Mouse (Mus musculus) intestine, embryonic 16.5 days (tissue): ENCODE results near the gene Sema6c. TPM values are rescaled to one million over a fixed set of nuclear protein-coding genes. Genes with fewer than 3 reads are reported as not detected.
A peak's percentile ranks its signal among the peaks of the same experiment; 100 is the strongest.

ENCODE experiments used
- ATAC-seq: fragments of 200-750 bp; cut with Nextera tagmentation; 2 replicates; pipeline ENCODE4 v1.8.0; 2017; ENCODE audit warnings: moderate TSS enrichment, moderate library complexity
- H3K27ac ChIP-seq: fragments of 300-500 bp; sonication (generic); 2 replicates; pipeline ENCODE4 v1.5.1; 2014; ENCODE audit warnings: mild to moderate bottlenecking, low read length
- H3K27me3 ChIP-seq: fragments of 300-500 bp; sonication (generic); replicated peaks from 2 replicates; pipeline ENCODE4 v1.6.1; 2014; ENCODE audit warnings: low read length, control low read depth, mixed read lengths; ENCODE audit not compliant: control insufficient read depth, insufficient read depth
- H3K36me3 ChIP-seq: fragments of 300-500 bp; sonication (generic); 2 replicates; pipeline ENCODE4 v1.6.1; 2014; ENCODE audit warnings: low read length, control low read depth; ENCODE audit not compliant: control insufficient read depth, insufficient read depth
- H3K4me1 ChIP-seq: fragments of 300-500 bp; sonication (generic); 2 replicates; pipeline ENCODE4 v1.6.1; 2014; ENCODE audit warnings: low read length, control low read depth, mixed read lengths; ENCODE audit not compliant: control insufficient read depth, insufficient read depth
- H3K4me2 ChIP-seq: fragments of 300-500 bp; sonication (generic); 2 replicates; pipeline ENCODE4 v1.6.1; 2014; ENCODE audit warnings: low read depth, low read length, control low read depth
- H3K4me3 ChIP-seq: fragments of 300-500 bp; sonication (generic); 2 replicates; pipeline ENCODE4 v1.5.1; 2014; ENCODE audit warnings: mild to moderate bottlenecking, low read length
- H3K9ac ChIP-seq: fragments of 300-500 bp; sonication (generic); 2 replicates; pipeline ENCODE4 v1.6.1; 2014; ENCODE audit warnings: low read depth, low read length
- H3K9me3 ChIP-seq: fragments of 300-500 bp; sonication (generic); 2 replicates; pipeline ENCODE4 v1.6.1; 2016; ENCODE audit warnings: low read length, control low read depth; ENCODE audit not compliant: control insufficient read depth
- WGBS: fragments of 180-500 bp; shearing (Covaris S2); extraction: QIAGEN DNeasy Blood & Tissue Kit; methylation state at CpG from one replicate; pipeline ENCODE4 v1.1.7; 2014; 5-methylcytosine and 5-hydroxymethylcytosine counted together
- polyA plus RNA-seq: library from polyadenylated mRNA; unstranded; fragments of >200 nt; fragmentation: Nextera tagmentation; extraction: Ambion mirVana; gene quantifications from 2 replicates; pipeline ENCODE4 v1.2.1, GENCODE M21; 2015

The Sema6c gene
- polyA plus RNA-seq: 1.1 and 2.3 TPM in 2 replicates

DNA sequence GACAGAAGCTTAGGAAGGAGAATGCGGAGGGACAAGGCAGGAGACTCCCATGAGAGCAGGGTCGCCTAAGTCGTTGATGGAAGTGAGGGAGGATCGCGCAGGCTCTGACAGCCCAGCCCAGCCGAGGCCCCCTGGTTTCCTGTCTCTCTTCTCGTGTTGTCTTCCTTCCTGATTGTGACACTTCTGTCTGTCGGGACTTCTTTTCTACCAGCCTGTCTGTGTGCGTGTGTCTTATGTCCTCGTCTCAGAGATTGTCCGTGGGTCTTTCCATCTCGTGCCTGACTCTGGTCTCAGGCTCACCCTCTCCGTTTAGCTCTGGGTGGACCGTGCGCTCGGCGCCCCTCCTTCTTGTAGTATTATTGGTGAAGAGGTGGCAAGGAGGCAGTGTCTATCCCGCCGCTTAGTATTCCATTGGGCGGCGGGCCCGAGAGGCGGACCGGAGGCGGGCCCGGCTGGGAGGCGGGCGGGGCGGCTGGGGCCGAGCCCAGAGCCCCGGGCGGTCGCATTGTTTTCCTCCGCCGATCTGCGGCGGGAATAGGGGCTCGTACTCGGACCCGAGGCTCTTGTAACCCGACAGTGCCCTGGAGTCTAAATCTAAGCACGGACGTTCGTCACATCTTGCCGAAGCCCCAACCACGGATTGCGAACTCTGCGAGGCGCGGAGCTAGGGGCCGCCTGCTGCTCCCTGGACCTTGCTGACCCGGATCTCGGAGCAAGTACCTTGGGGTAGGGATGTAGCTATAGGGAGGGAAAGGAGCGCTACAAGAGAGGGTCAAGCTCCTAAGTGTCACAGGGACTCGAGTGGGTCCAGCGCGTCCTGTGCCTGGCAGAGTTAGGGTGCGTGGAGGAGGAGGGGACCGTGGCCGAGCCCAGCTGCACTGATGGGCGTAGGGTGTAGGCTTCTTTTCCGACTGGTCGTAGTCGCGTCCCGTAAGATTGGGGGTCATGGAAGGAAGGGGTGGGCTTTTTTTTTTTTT lies at the start of gene Sema6c:
Gene Sema6c (plus strand): TSS at position 471 of the 977 bp plus-strand sequence.
- no peak within 1 kb of the TSS; the same call in 1 of the 2 replicates for H3K27ac ChIP-seq
- ATAC-seq: peak; percentile 99
- H3K4me2 ChIP-seq: peak within 1 kb of the TSS; percentile 90
- no peaks in the 10 kb centered on the region for H3K27me3 ChIP-seq
- H3K4me3 ChIP-seq: peak within 1 kb of the TSS; percentile 64
- H3K9me3 ChIP-seq: no peaks in the 10 kb centered on the region
- H3K36me3 ChIP-seq: no peaks in the 10 kb centered on the region
- peaks cover 28% of the 10 kb centered on the region for H3K4me1 ChIP-seq
- WGBS: under 1% methylated on average over 66 of the region's 66 CpGs
- peak within 1 kb of the TSS; percentile 66 for H3K9ac ChIP-seq

DNA sequence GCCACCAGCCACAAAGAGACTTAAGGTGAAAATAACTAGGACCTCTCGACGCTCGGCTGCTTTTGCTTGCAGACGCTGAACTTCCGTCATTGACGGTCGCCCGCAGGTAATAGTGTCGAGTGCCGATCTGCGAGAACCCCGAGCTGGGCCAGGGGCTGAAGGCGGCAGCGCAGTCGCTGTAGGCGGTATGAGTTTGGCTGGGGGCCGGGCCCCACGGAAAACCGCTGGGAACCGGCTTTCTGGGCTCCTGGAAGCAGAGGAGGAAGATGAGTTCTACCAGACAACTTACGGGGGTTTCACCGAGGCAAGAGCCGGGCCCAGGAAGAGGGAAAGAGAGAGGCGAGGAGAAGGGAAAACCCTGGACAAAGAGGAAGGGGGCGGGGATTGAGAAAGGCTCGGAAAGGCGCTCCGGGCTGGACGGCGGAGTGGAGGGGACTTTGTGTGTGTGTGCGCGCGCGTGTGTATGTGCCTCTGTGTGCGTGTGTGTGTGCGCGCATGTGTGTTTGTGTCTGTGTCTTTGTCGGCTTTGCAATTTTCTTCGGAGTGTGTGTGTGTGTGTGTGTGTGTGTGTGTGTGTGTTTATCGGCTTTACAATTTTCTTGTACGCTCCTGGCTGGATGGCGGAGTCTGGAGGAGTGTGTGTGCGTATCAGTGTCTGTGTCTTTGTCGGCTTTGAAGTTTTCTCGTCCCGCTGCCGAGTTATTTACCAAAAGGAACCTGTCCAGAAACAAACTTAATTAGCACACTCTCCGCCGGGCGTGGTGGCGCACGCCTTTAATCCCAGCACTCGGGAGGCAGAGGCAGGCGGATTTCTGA lies 49.1 kb upstream of the Sema6c start, which contains the start of gene Vps72:
Gene Vps72 (plus strand): TSS at position 112 of the 816 bp plus-strand sequence.
- Histone ChIP-seq H3K27ac (peak within 1 kb of the TSS; percentile 98), H3K4me3 (peak within 1 kb of the TSS; percentile 80), H3K27me3 (no peaks in the 10 kb centered on the region), H3K36me3 (no peaks in the 10 kb centered on the region), H3K4me1 (peaks cover 9% of the 10 kb centered on the region), H3K9me3 (no peaks in the 10 kb centered on the region), H3K4me2 (peak within 1 kb of the TSS; percentile 43), H3K9ac (peak within 1 kb of the TSS; percentile 84)
- peak; percentile 79 for ATAC-seq
- WGBS: under 1% methylated on average over 53 of the region's 54 CpGs

DNA sequence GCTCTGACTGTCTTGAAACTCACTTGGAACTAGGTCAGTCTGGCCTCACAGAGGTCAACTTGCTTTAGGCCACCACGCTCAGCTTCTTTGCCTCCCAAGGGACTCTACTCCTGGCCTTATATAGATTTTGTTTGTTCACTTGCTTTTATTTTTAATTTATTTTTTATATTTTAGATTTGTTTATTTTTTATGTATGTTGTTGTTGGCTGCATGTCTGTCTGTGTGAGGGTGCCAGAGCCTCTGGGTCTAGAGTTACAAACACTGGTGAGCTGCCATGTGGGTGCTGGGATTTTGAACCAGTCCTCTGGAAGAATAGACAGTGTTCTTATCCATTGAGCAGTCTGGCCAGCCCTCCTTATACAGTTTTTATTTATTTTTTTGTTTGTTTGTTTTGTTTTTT lies 47.5 kb upstream of the Sema6c start:
- no peaks in the 10 kb centered on the region for H3K27me3 ChIP-seq
- H3K4me3 ChIP-seq: no peak overlapping the region
- H3K36me3 ChIP-seq: no peaks in the 10 kb centered on the region
- H3K4me2 ChIP-seq: no peak overlapping the region
- H3K27ac ChIP-seq: no peak overlapping the region
- no peak for ATAC-seq
- peak overlapping the region; percentile 37; the same call in 1 of the 2 replicates for H3K9ac ChIP-seq
- peaks cover 9% of the 10 kb centered on the region for H3K4me1 ChIP-seq
- whole genome bisulfite sequencing: 97% methylated on average over 1 of the region's 1 CpGs
- no peaks in the 10 kb centered on the region for H3K9me3 ChIP-seq

DNA sequence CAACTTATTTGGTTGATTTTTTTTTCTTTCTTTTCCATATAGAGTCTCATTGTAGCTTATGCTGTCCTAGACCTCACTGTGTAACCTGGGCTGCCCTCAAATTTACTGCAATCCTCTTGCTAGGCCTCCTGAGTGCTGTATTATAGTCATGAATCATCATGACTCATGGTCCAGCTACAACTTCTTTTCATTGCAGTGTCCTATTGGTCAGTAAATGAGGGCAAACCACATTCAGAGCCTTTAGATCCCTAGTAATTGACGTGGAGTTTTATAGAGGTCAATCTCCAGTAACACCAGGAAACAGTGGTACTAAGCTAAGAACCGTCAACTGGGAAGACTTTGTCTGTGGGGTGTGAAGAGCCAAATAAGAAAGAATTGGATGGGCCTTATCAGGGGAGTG lies 42.5 kb upstream of the Sema6c start:
- Histone ChIP-seq H3K4me3 (no peak overlapping the region), H3K27me3 (no peaks in the 10 kb centered on the region), H3K27ac (no peak overlapping the region), H3K9me3 (no peaks in the 10 kb centered on the region), H3K4me2 (no peak overlapping the region), H3K36me3 (peaks cover 30% of the 10 kb centered on the region), H3K9ac (no peak overlapping the region), H3K4me1 (peaks cover 1% of the 10 kb centered on the region; the same call in 1 of the 2 replicates)
- ATAC-seq: no peak
- 80% methylated on average over 2 of the region's 2 CpGs for WGBS

DNA sequence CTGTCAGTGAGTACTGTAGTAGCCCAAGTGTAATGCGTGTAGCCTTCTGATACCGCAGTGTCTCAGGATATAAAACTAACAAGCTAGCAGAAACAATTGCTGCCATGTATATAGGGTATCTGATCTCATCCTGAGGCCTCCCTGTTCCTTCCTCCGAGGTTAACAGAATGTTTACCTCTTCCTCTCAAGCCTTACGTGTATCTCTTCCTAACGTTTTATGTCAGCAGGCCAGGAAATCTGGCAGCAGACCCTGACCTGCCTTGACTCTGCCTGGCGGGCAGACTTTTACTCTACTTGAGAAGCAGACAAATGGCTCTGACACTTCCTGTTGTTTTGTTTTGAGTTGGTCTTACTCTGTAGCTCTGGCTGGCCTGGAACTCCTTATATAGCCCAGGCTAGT lies 38.7 kb upstream of the Sema6c start:
- WGBS: 64% methylated on average over 6 of the region's 6 CpGs

DNA sequence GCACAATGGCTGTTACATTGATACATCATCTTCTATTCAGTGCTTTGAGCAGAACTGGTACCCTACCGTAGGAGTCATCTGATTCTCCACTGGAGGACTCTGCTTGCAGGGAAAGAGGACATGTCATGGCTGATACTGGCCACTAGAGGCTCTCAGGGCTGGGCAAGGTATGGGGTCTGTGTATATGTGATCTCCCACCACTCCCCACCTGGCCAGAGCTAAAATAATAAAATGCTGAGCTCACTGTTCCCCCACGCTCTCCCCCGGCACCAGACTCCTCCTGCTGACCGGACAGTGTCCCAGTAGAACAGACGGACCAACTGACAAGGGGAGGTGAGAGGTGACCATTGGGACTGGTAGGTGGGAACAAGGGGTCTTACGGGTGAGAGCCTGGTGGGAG lies 36.0 kb upstream of the Sema6c start, which contains the start of gene Tmod4:
Gene Tmod4 (plus strand): TSS at position 231 of the 400 bp plus-strand sequence.
- no peak within 1 kb of the TSS for H3K27ac ChIP-seq
- H3K4me1 ChIP-seq: peaks cover 5% of the 10 kb centered on the region
- no peak for ATAC-seq
- H3K27me3 ChIP-seq: no peaks in the 10 kb centered on the region
- no peaks in the 10 kb centered on the region for H3K9me3 ChIP-seq
- no peak within 1 kb of the TSS for H3K4me2 ChIP-seq
- H3K4me3 ChIP-seq: no peak within 1 kb of the TSS
- peaks cover 22% of the 10 kb centered on the region for H3K36me3 ChIP-seq
- no peak within 1 kb of the TSS for H3K9ac ChIP-seq
- WGBS: 55% methylated on average over 6 of the region's 6 CpGs

More for the DNA sequence above, 38.7 kb upstream of the Sema6c start:
- H3K27ac ChIP-seq: no peak overlapping the region; the same call in 1 of the 2 replicates
- no peaks in the 10 kb centered on the region for H3K27me3 ChIP-seq
- H3K9ac ChIP-seq: no peak overlapping the region
- peaks cover 5% of the 10 kb centered on the region for H3K4me1 ChIP-seq
- H3K4me2 ChIP-seq: no peak overlapping the region
- no peak overlapping the region for H3K4me3 ChIP-seq
- H3K9me3 ChIP-seq: no peaks in the 10 kb centered on the region
- H3K36me3 ChIP-seq: peaks cover 30% of the 10 kb centered on the region
- ATAC-seq: no peak

DNA sequence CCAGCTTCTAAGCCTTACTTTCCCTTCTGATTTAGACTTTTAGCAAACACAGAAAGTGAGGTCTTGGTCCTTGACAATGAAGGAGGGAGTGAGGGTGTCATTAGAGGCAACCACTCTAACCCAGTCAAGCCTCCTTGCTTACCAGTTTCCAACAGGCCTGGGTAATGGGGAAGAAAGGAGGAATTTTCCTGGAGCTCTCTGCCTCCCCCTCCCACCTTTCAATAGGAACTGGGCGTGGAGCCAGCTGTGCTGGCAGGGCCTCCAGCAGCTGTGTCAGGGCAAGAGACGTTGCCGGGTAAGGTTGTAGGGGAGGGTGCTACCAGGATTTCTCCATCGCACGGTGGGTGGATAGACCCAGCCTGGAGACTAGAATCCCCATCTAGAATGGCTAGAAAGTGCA lies 35.3 kb upstream of the Sema6c start:
- Histone ChIP-seq H3K27me3 (no peaks in the 10 kb centered on the region), H3K4me2 (no peak overlapping the region), H3K27ac (no peak overlapping the region), H3K9me3 (no peaks in the 10 kb centered on the region), H3K9ac (no peak overlapping the region), H3K4me1 (peaks cover 5% of the 10 kb centered on the region), H3K4me3 (no peak overlapping the region), H3K36me3 (peaks cover 20% of the 10 kb centered on the region)
- WGBS: 22% methylated on average over 5 of the region's 5 CpGs
- peak; percentile 20; the same call in 1 of the 2 replicates for ATAC-seq

DNA sequence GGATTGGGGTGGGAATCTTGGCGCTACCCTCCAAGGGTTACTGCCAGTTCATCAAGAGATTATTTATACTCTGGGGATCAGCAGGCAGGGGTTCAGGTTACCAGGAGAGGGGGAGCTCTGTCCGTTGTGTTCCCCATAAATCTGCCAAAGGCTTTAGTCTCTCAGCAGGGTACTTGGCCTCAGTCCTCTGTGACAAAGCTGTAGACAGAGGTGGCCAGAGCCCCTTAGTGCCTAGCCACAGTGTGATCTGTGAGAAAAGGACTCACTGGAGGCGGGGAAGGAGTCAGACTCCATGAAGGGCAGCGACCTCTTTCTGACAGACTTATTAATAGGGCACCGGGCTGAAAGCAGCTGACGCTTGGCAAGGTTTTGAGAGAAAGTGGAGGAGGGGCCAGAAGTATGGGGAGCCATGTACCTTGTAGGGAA lies 31.0 kb upstream of the Sema6c start:
- no peak overlapping the region for H3K9ac ChIP-seq
- H3K4me2 ChIP-seq: no peak overlapping the region
- no peak overlapping the region for H3K4me3 ChIP-seq
- no peak for ATAC-seq
- H3K36me3 ChIP-seq: 0 out of 2 replicates have a peak, but pooled peaks cover 4% of the 10 kb centered on the region
- H3K27ac ChIP-seq: no peak overlapping the region
- no peaks in the 10 kb centered on the region for H3K9me3 ChIP-seq
- peaks cover 10% of the 10 kb centered on the region for H3K4me1 ChIP-seq
- 50% methylated on average over 6 of the region's 6 CpGs for WGBS
- no peaks in the 10 kb centered on the region for H3K27me3 ChIP-seq

DNA sequence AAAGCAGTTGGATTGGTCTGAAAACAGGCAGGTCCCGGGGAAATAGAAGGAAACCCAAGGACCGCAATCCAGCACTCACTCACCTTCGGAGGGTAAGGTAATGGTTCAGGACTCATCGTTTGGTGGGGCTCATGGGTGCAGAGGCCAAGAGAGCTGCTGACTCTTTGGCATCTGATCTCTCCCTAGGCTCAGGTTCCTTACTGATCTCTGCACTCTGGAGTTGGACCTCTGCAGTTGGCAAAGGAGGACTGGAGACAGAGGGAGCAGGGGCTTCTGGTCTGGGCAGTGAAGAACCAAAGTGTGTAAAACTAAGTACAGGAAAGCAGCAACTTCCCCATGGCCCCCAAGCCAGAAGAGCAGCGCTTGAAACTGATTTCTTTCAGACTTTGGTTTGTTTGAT lies 30.2 kb upstream of the Sema6c start:
- H3K4me2 ChIP-seq: no peak overlapping the region
- no peaks in the 10 kb centered on the region for H3K27me3 ChIP-seq
- no peak overlapping the region for H3K27ac ChIP-seq
- 0 out of 2 replicates have a peak, but pooled peaks cover 4% of the 10 kb centered on the region for H3K36me3 ChIP-seq
- no peak for ATAC-seq
- 79% methylated on average over 5 of the region's 5 CpGs for WGBS
- no peaks in the 10 kb centered on the region for H3K9me3 ChIP-seq
- H3K4me3 ChIP-seq: no peak overlapping the region
- no peak overlapping the region for H3K9ac ChIP-seq
- peaks cover 9% of the 10 kb centered on the region for H3K4me1 ChIP-seq
